Mouse (Mus musculus) left cerebral cortex, adult 8-10 months (tissue): ENCODE measurements at regions not wholly inside any gene's neighbourhood (a gene's known extent, or its start where the extent isn't known, plus 50 kb on each side); places are given as distances from the start of the nearest gene placed in this dataset.

Source experiments
- DNase-seq, 2 experiments: peaks; one replicate each; pipeline ENCODE4 v3.0.0; 2022; ENCODE audit warnings: low spot score in 2 of 2

DNA sequence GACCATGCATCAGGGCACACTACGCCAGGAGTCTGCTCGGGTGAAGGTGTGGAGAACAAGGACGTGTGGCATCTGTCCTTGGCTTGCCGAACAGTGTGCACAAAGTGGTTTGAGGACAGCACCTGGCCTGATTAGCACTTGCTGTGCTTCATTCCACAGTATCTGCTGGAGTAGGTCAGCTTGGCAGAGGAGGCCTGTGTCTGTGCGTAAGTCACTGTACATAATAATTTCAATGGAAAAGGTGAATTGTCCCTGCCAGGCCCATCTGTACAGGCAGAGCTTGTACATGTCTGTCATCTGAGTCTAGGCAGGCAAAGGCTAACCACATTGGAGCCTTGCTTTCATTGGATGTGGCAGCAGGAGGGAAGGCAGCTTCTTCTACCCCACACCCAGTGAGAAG is 979.5 kb upstream of the Car8 start:
- no peak for DNase-seq

DNA sequence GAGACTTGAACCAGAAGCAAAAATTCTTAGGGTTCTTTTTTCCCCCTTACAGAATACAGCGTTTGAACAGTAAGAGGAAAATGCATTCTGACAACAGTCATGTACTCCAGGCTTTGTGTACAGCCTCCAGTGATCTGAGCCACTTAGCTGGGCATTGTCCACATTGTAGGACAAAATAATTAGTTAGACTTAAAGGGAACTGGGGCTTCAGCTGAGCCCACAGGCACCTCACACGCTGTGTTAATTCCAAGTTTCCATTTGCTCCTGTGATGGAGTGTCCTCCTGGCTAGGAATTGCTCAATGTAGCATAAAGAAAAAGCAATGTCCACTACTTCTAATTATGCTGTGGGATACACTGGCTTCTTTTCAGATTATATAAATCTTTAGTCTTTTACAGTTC is 969.8 kb upstream of the Car8 start:
- no peak for DNase-seq

DNA sequence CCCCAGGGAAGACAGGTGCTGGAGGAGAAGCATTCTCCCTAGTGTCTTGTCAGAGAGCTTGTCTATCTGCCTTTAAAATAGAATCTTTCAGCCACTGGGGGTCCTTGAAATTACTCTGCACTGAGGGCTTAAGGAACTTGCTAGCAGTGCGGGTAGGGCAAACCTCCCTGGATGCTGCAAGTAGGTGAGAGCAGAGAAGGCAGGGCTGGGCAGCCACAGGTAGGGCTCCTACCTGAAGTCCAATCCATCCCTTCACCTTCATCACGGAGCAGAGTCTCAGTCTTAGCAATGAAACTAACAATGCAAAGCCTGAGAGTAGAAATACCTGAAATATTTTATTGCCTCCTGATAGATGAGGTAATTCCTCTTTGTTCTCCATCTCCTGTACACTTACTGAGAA is 961.2 kb upstream of the Car8 start:
- DNase-seq = no peak

DNA sequence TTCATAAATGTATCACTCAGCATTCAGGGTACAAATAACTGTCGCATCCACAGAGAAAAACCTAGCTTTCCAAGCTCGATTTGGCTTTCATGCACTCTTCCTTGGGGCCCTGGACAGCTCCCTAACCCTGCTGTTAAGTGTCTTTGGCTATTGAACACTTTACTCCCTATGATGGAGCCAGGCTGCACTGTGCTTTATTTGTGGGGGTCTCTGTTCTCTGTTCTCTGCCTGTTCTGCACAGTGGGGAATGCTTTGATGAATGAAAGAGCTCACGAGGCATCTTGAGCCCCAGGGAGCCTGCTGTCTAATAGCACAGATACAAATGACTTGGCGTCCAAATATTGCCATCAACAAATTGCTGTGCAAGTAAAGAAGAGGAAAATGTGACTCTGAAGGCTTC is 957.6 kb upstream of the Car8 start:
- DNase-seq = no peak

DNA sequence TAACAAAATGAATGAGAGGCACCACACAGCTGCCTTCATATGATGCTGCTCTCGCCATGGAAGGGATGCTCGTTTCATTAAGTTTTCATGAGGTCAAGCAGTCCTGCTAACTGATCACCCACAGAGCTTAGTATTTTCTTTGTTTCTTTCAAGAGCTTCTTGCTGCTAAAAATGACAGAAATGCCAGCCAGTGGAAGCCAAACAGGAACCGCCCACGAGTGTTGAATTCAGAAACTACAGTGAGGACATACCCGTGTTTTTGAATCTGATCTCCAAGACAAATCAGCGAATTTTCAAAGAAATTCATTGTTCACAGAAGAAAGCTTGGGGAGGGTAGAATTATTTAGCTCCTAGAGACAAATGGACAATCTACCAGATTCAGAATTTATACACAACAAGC is 954.3 kb upstream of the Car8 start:
- DNase-seq = no peak

DNA sequence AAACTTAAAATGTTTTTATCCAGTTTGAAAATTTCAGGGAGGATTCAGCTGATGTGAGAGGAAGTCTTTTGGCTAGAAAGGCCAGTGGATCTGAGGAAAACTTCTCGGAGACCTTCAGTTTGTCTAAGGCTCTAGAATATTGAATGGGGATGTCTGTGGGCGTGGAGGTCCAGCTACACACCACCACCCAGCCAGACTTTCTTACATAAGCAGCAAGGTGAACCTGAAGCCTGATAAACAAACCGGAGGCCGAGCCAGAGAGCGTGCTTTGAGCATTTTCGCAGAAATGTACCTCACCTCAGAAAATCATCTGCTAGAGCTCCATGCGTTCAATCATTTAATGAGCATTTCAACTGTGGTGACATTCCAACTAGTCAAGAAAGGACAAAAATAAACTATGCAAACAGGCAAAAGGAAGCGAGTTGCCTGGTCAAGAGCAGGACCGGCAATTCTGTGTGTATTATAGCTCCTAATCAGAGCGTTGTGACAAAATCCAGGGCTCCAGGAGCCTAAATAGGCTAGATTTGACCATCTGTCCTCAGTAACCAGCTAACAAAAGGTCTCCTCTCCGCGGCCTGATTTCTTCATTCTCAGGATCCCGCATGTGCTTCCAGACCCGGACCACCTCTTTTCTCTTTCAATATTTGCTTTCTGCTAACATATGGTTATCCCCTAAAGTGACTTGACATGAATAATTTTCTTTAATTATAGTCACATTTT is 946.5 kb upstream of the Car8 start:
- DNase-seq = no peak

DNA sequence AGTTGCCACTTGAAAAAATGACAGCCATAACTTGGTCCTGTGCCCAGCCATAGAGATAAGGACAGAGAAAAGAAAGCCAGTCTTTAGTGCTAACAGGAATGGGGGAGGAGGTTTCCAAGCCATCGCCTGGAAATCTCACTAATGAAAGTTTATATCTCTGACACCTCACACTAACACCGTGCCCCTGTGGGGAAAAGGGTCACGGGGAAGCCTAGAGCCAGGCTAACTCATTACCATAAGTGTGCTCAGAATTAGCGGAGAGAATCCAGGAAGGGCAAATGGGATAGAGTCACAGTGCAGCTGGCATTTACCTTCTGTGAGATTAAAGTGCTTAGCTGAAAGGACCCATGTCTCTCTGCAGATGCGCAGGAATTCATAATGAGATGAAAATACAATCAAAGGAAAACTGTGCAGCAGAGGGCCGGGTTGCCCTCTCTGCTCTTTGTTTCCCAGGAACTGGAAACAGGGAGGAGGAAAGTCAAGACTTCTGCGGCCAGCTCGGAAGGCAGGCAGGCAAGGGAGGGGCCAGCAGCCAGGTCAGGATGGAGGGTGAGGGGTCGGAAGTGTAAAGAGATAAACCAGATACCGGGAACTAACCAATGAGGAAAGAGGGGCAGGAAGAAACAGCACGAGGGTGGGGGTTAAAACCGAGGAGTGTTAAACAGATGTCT is 945.7 kb upstream of the Car8 start:
- DNase-seq = no peak

DNA sequence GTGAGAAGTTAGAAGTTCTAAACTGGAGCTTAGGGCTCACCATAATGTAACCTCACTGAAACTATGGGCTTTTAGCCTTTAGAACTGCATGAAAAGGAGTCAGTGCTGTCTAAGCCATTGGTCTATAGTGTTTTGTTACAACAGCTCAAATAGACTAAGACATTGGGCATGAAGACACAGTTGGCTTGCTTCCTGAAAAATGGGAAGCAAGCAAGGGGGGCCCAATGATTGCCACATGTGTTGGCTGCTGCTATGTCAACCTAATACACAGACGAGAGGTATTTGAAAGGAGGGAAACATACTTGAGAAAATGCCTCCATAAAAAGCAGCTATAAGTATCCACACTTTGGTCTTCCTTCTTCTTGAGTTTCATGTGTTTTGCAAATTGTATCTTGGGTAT is 935.5 kb upstream of the Car8 start:
- no peak for DNase-seq

DNA sequence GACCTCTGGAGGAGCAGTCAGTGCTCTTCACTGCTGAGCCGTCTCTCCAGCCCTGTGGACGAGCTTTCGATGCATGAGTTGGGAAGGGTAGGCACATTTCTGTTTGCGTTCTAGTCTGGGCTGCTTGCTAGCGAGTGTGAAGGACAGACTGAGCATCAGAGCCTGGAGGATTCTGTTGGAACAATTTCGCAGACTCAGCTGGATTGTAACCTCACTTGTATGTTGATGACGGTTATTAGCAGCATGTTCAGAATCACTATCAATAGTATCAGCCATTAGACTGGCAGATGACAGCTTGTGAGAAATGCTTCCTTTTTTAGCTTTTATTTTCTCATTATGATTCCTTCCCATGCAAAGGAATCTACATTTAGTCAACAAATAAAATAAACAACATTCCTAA is 923.5 kb upstream of the Car8 start:
- no peak for DNase-seq

DNA sequence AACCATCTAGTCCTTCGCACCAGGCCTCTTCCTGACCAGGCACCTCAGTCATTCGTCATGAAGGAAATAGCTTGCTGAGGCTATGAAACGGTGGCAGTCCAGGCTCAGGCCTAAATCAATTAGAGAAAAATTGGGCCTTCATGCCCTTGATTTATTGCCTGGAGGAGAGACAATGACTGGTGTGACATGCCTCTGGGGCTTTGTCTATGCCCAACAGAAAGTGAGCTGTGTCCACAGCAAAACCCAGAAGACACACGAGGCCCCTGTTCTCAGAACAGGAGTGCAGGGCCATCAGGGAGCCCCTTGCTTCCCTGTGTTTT is 922.9 kb upstream of the Car8 start:
- DNase-seq = no peak

DNA sequence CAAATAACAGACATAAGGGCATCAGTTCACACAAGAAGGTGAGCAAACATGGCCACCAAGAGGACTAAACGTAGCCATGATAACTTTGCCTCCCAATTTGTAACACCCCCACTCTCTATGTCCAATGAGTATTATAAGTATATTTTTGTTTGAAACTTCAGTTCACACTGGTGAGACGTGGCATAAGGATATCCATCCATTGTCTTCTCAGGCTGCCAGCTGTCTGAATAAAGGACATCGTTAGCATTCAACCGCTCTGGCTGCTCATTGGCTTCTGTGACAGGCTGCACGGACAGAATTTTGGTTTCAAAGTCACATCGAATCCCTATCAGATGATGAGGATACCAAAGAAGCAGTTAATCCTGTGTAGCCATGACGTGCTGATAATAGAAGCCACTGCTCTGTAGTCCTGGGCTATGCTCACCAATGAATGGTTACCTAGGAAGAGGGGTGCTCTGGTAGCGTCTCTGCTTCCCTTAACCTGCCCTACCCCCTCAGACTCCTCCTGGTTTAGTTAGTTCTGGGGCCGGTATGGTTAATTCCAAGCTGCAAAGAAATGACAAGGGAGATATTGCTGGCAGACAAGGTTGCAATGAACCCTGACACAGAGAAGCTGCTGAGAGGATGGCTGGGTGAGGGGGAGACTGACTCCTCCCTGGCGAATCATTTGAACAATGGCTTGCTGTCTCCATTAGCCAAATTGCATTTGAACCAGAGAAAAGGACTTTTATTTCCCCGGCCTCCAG is 922.4 kb upstream of the Car8 start:
- DNase-seq = no peak

DNA sequence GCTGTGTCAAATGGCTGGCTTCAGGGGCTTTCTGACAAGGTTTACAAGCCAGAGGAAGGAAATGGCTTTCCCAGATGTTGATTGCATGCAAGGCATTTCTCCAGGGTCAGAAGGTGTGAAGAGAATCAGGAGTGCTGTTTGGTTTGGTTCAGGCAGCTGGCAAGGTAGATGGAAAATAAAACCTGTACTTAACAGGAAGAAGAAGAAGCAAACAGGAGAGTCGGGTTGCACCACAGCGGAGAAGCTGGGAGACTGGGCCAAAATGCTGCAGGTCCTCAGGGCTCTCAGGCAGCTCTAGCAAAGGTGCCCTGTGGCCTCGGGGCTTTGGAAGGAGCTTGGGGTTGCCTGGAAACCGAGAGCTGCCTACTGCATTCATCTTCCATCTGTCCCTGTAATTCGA is 908.9 kb upstream of the Car8 start:
- DNase-seq = no peak

DNA sequence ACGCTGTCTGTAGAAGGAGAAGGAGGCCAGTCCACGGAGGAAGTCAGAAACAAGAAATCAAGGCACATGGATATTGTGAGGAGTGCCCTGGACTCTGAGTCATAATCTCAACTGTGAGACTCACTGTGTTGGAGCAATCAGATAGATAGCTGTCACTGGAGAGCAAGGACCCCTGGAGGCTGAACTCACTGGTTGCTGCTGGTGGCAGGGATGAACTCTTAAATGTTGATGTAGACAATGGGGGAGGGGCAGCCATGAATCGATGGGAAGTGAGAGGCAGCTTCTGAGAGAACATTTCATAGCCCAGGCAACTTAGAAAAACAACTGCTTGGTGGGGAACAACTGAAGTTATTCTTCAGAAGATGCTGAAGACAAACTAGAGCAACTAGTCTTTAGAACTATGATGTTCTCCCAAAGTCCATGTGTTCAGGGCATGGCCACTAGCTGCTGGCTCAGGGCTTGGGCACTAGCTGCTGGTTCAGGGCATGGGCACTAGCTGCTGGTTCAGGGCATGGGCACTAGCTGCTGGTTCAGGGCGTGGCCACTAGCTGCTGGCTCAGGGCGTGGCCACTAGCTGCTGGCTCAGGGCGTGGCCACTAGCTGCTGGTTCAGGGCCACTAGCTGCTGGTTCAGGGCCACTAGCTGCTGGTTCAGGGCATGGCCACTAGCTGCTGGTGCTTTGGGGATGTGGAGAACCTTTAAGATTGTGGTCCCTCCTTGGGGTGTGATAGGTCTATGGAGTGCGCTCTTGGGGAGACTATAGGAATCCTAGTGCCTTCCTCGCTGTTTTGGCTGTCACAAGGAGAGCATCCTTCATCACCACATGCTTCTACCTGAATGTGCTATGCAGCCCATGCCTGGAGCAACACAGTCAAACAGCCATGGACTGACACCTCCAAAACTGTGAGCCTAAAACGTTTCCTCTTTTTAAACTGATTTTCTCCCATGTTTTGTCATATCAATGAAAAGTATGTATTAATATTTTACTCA is 905.7 kb upstream of the Car8 start:
- DNase-seq = no peak

DNA sequence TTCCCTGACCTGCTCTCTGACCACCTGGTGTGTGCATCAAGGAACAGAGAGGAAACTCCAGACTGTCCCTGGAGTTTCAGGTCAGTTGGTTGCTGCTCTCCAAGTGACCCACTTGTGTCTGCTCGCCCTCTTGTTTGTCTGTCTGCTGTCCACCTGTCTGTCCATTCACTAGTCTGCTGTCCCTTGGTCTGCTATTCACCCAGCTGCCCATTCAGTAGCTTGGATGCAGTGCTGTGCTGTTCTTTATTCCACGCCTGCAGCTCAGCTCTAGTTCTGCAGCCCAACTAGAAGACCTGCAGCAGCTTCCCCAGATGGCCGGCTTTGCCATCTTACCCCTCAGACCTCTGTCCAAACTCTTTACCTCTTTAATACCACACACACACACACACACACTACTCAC is 904.2 kb upstream of the Car8 start:
- DNase-seq = no peak

DNA sequence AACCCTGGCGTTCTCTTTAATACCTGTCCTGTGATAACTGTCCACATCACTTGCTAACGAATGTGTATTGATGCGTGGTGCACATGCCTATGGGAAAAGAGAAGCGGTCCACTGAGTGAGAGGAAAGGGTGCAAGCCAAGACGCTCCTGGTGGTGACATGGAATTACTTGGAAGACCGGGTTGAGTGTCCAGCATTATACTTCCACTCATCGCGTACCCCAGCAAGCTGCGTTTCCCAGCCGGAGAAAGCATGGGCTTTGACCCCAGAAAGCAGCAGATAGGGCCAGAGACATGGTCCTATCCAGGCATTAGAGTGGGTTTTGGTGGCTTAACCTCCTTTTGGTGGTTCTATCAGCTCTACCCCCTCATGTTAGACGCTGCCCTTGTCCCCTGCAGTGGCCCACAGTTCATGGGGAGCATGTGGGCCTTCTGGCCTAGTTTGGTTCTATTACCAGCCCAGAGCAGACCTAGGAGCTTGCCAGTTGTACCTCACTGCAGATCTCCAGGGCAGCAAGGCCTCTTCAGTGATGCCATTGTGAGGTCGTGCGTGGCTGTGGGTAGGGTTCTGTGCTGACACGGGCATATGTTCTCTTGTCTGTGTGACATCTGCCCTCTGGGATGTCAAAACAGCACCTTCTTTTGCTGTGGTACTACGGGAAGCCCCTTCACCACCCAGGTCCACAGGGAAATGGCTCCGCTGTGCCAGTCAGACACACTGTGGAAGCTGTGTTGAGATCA is 903.3 kb upstream of the Car8 start:
- DNase-seq = no peak

DNA sequence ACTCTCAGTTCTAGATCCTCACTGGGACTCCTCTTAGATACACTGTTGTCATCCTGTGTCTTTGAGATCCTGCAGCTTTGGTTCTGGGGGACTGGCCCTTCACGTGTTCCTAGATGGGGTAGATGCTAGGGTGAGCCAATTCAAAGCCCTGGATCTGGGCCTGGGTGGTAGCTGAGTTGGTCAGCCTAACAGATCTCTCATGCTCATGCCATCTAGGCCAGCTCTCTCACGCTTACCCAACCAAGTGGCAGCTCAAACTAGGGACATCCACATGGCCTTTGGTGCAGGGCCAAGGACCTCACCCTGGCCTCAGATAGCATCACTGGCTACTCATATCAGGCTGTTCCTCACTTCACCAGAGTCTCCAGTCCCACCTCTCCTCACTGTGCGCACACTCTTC is 901.9 kb upstream of the Car8 start:
- DNase-seq = no peak

DNA sequence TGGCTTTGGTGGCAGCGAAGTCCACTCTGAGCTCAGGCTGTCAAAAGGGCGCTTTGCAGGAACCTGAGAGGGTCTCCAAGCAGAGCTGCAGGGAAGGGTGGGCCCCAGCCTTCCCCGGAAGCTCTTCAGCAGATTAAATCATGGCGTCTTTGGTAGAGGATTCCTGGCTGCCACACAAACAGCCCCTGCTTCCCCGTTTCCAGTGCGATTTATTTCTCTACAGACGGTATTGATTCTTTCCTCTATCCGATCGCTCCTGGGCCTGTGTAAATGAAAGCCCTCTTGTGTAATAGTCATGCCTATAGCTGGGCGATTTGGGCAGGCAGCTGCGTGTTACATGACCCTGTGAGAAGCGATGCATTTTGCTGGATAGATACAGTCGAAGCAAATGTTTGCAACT is 897.8 kb upstream of the Car8 start:
- DNase-seq = no peak

DNA sequence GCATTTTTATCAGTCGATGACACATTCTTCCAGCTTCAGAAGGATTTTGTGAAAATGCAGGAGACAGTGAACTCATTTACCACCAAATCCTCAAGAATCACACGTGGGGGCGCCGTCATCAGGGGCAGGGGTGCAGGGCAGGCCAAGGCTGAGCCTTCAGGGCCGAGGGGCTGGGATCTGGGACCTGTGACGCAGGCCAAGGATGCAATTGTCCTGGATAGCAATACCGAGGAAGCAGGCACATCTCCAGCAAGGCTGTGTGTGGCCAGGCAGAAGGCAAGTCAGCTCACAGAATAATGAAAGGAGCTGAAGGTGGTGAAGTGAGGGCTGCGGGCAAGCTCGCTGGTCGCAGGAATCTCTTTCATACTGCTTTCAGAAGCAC is 897.3 kb upstream of the Car8 start:
- DNase-seq = peak; percentile 30 to 31

DNA sequence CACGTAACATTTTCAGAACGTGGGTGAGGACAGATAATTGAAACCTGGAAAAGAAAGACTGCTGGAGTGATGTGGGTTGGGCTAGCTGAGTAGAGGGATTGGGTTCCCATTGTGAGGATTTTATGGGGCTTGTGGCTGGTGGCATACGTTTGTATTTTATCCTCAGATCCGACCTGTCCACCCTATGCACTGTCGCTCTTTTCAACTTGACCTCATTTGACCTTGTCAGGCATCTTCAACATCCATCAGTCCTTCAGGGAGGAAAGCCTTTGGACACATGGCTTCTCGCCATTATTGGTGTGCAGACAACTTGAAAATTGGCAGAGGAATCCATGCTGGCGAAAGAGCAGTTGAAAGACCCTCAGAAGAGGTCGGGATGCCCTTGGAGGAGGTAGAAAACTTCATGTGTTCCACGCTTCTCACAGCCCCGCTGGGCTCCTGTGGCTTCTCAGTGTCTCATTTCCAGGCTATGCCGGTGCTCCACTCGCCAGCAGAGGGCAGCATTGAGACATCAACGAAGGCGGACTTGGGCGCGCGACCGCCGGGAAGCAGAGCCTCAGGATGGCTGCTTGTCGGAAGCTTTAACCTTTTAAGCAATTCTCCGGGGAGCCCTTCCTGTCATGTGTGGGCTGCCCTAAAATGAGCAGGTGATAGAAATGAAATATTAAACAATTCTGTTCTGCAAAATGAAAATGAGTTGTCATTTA is 896.8 kb upstream of the Car8 start:
- DNase-seq = peak; percentile 92 to 95

DNA sequence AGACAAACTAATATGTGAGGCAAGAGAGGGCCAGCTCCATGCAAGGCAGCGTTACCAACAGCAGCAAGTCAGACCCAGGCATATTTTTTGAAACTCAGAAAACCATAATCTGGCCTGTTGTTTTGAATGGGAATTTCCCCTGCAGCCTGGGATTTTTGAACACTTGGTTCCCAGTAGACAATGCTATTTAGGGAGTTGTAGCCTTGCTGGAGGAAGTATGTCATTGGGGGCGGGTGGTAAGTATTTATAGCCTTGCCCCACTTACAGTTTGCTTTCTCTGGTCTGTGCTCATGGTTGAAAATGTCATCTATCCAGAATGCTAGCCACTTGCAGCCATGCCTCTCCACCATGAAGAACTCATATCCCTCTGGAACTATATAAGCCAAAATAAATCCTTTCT is 894.9 kb upstream of the Car8 start:
- peak in 1 of 2 experiments; percentile 36 for DNase-seq
